Mouse (Mus musculus) adrenal gland, adult 2 months (tissue): ENCODE measurements at regions not wholly inside any gene's neighbourhood (a gene's known extent, or its start where the extent isn't known, plus 50 kb on each side); places are given as distances from the start of the nearest gene placed in this dataset.

Experiments used
- DNase-seq: peaks from one replicate; pipeline ENCODE4 v3.0.0; 2021

- no peak for DNase-seq
Measured at GRCm38 (mm10) chr7:90059249-90059628, 70.8 kb upstream of the Picalm start.

- no peak for DNase-seq
Measured at GRCm38 (mm10) chr7:90059629-90060301, 70.2 kb upstream of the Picalm start.

GRCm38 (mm10) chr7:90060343-90061175 is 69.5 kb upstream of the Picalm start:
- DNase-seq, result no peak

- DNase-seq, result no peak
Measured at GRCm38 (mm10) chr7:90061701-90062100, 68.3 kb upstream of the Picalm start.

GRCm38 (mm10) chr7:90062874-90063273 is 67.1 kb upstream of the Picalm start:
- DNase-seq, result no peak

- no peak for DNase-seq
Measured at GRCm38 (mm10) chr7:90064198-90064597, 65.8 kb upstream of the Picalm start.

- no peak for DNase-seq
Measured at GRCm38 (mm10) chr7:90065269-90065955, 64.6 kb upstream of the Picalm start.

GRCm38 (mm10) chr7:90066275-90066674 is 63.7 kb upstream of the Picalm start:
- DNase-seq, result no peak

- DNase-seq, result no peak
Measured at GRCm38 (mm10) chr7:90067961-90068665, 61.9 kb upstream of the Picalm start.

- DNase-seq, result no peak
Measured at GRCm38 (mm10) chr7:90070267-90070666, 59.7 kb upstream of the Picalm start.

GRCm38 (mm10) chr7:90073865-90074264 is 56.1 kb upstream of the Picalm start:
- DNase-seq, result no peak

GRCm38 (mm10) chr7:90074592-90074991 is 55.4 kb upstream of the Picalm start:
- DNase-seq, result no peak

- DNase-seq, result no peak
Measured at GRCm38 (mm10) chr7:90077565-90077964, 52.4 kb upstream of the Picalm start.

GRCm38 (mm10) chr7:90080083-90080772 is 49.8 kb upstream of the Picalm start:
- no peak for DNase-seq
